Mouse (Mus musculus): ENCODE data around the gene Cbx7.

- TF ChIP-seq TAL1 (IDR thresholded peaks at IDR 0.05; ENCODE audit: low read length) (no peak), POLR2A (IDR thresholded peaks at IDR 0.05; ENCODE audit: control insufficient read depth in 1 of 2, insufficient read depth in 1 of 2, low read depth in 1 of 2, low read length in 2 of 2, poor library complexity in 1 of 2) (no peak), TBP (IDR thresholded peaks at IDR 0.05; ENCODE audit: low read depth, low read length) (no peak), EP300 (IDR thresholded peaks at IDR 0.05; ENCODE audit: low read depth in 1 of 2, low read length in 2 of 2) (no peak), HCFC1 (IDR thresholded peaks at IDR 0.05; ENCODE audit: low read depth, low read length) (no peak)
Observed at GRCm38 (mm10) chr15:79964376-79964775, 6.5 kb downstream of the Cbx7 start.

All from MEL (cell line).